Mouse (Mus musculus) cerebellum, adult (tissue): Measurements from ENCODE around the gene Mfap5.
"Not testable (repeated sequence)": the region's sequence is repeated elsewhere in the genome, so short reads cannot be mapped to it uniquely, and the experiment has no call there.

Source experiments
- ATAC-seq: cut with Nextera tagmentation; 2 replicates; pipeline ENCODE4 v1.9.2; 2017; ENCODE audit warnings: mild to moderate bottlenecking, moderate library complexity, mixed read lengths; ENCODE audit not compliant: insufficient number of reproducible peaks, low FRiP score, low TSS enrichment

Mfap5 gene

GRCm38 (mm10) chr6:122505545-122505944 is at the start of gene Mfap5:
Gene Mfap5 (plus strand): TSS chr6:122505845.
- no peak for ATAC-seq

- ATAC-seq, result no peak
These were observed 46.5 kb upstream of the Mfap5 start for GRCm38 (mm10) chr6:122458946-122459693.

GRCm38 (mm10) chr6:122466092-122466713 is 39.4 kb upstream of the Mfap5 start:
- no peak for ATAC-seq

GRCm38 (mm10) chr6:122469030-122469640 is 36.5 kb upstream of the Mfap5 start:
- ATAC-seq, result no peak

GRCm38 (mm10) chr6:122470240-122470639 is 35.4 kb upstream of the Mfap5 start:
- no peak for ATAC-seq

GRCm38 (mm10) chr6:122471461-122471860 is 34.2 kb upstream of the Mfap5 start:
- not testable (repeated sequence) for ATAC-seq

GRCm38 (mm10) chr6:122478062-122478461 is 27.6 kb upstream of the Mfap5 start:
- no peak for ATAC-seq

GRCm38 (mm10) chr6:122485401-122486296 is 20.0 kb upstream of the Mfap5 start:
- 0 out of 2 replicates have a peak, but pooled peaks have one; percentile 46 for ATAC-seq

- ATAC-seq, result no peak
These were observed 19.1 kb upstream of the Mfap5 start for GRCm38 (mm10) chr6:122486297-122487117.

GRCm38 (mm10) chr6:122490929-122491512 is 14.6 kb upstream of the Mfap5 start:
- ATAC-seq, result no peak

GRCm38 (mm10) chr6:122491557-122491956 is 14.1 kb upstream of the Mfap5 start:
- ATAC-seq, result no peak

- no peak for ATAC-seq
These were observed 13.2 kb upstream of the Mfap5 start for GRCm38 (mm10) chr6:122492479-122492878.

- ATAC-seq, result no peak
These were observed 11.7 kb upstream of the Mfap5 start for GRCm38 (mm10) chr6:122493799-122494472.

- ATAC-seq, result no peak
These were observed 10.4 kb upstream of the Mfap5 start for GRCm38 (mm10) chr6:122495082-122495881.

- no peak for ATAC-seq
These were observed 9.1 kb upstream of the Mfap5 start for GRCm38 (mm10) chr6:122496501-122496900.

- no peak for ATAC-seq
These were observed 7.0 kb upstream of the Mfap5 start, which contains the start of gene Rimklb for GRCm38 (mm10) chr6:122498661-122499060. Gene Rimklb (minus strand): TSS chr6:122498761.

- ATAC-seq, result no peak
These were observed 604 bp upstream of the Mfap5 start for GRCm38 (mm10) chr6:122505041-122505440.

GRCm38 (mm10) chr6:122508494-122508893 is 2.8 kb downstream of the Mfap5 start:
- no peak for ATAC-seq
